Mouse (Mus musculus): Measurements from ENCODE around the gene Tceal7. TPM values are rescaled to one million over a fixed set of nuclear protein-coding genes. Genes with fewer than 3 reads are reported as not detected.
A peak's percentile ranks its signal among the peaks of the same experiment; 100 is the strongest.

The Tceal7 gene
- polyA plus RNA-seq, 1 experiment from 2014 or later: 1.5 TPM

- Histone ChIP-seq H3K4me3 (replicated peaks) (no peak overlapping the region), H3K27me3 (replicated peaks) (no peaks in the 10 kb centered on the region), H3K27ac (no peak overlapping the region), H3K4me1 (no peaks in the 10 kb centered on the region), H3K9ac (no peak overlapping the region), H3K9me3 (no peaks in the 10 kb centered on the region), H3K36me3 (no peaks in the 10 kb centered on the region), H3K4me2 (no peak overlapping the region)
- 70% methylated on average over 6 of the region's 6 CpGs for whole genome bisulfite sequencing
- no peak for ATAC-seq (ENCODE audit: insufficient read depth, low FRiP score, low read depth)
Observed at GRCm38 (mm10) chrX:136204406-136204805, 10.2 kb upstream of the Tceal7 start.

GRCm38 (mm10) chrX:136213396-136213795 is 1.2 kb upstream of the Tceal7 start:
- WGBS: 59% methylated on average over 2 of the region's 2 CpGs
- Histone ChIP-seq H3K9ac (no peak overlapping the region), H3K4me2 (no peak overlapping the region), H3K4me3 (replicated peaks) (no peak overlapping the region), H3K9me3 (no peaks in the 10 kb centered on the region), H3K4me1 (no peaks in the 10 kb centered on the region), H3K27me3 (replicated peaks) (no peaks in the 10 kb centered on the region), H3K27ac (no peak overlapping the region), H3K36me3 (no peaks in the 10 kb centered on the region)
- no peak for ATAC-seq (ENCODE audit: insufficient read depth, low FRiP score, low read depth)

- H3K27ac ChIP-seq: no peak overlapping the region
- H3K4me2 ChIP-seq: no peak overlapping the region
- ATAC-seq (ENCODE audit: insufficient read depth, low FRiP score, low read depth): no peak
- no peak overlapping the region for H3K9ac ChIP-seq
- H3K9me3 ChIP-seq: no peaks in the 10 kb centered on the region
- H3K4me1 ChIP-seq: no peaks in the 10 kb centered on the region
- WGBS: 43% methylated on average over 1 of the region's 1 CpGs
- no peaks in the 10 kb centered on the region for H3K36me3 ChIP-seq
- no peak overlapping the region for H3K4me3 ChIP-seq (replicated peaks)
- no peaks in the 10 kb centered on the region for H3K27me3 ChIP-seq (replicated peaks)
Observed at GRCm38 (mm10) chrX:136216303-136216702, 1.7 kb downstream of the Tceal7 start.

GRCm38 (mm10) chrX:136223714-136224113 is 9.1 kb downstream of the Tceal7 start:
- Histone ChIP-seq H3K27ac (no peak overlapping the region), H3K4me1 (no peaks in the 10 kb centered on the region), H3K4me3 (replicated peaks) (no peak overlapping the region), H3K9me3 (no peaks in the 10 kb centered on the region), H3K36me3 (no peaks in the 10 kb centered on the region), H3K27me3 (replicated peaks) (no peaks in the 10 kb centered on the region), H3K9ac (no peak overlapping the region), H3K4me2 (no peak overlapping the region)
- 69% methylated on average over 6 of the region's 6 CpGs for WGBS
- no peak for ATAC-seq (ENCODE audit: insufficient read depth, low FRiP score, low read depth)

GRCm38 (mm10) chrX:136227768-136228167 is 13.2 kb downstream of the Tceal7 start:
- H3K4me3 ChIP-seq (replicated peaks): no peak overlapping the region
- no peak overlapping the region for H3K27ac ChIP-seq
- no peaks in the 10 kb centered on the region for H3K27me3 ChIP-seq (replicated peaks)
- no peak overlapping the region for H3K9ac ChIP-seq
- H3K9me3 ChIP-seq: no peaks in the 10 kb centered on the region
- H3K36me3 ChIP-seq: no peaks in the 10 kb centered on the region
- no peak overlapping the region for H3K4me2 ChIP-seq
- ATAC-seq (ENCODE audit: insufficient read depth, low FRiP score, low read depth): no peak
- H3K4me1 ChIP-seq: no peaks in the 10 kb centered on the region
- whole genome bisulfite sequencing: 49% methylated on average over 5 of the region's 5 CpGs

GRCm38 (mm10) chrX:136238118-136238517 is 23.5 kb downstream of the Tceal7 start:
- Histone ChIP-seq H3K4me2 (no peak overlapping the region), H3K9me3 (no peaks in the 10 kb centered on the region), H3K4me3 (replicated peaks) (no peak overlapping the region), H3K9ac (no peak overlapping the region), H3K27me3 (replicated peaks) (no peaks in the 10 kb centered on the region), H3K36me3 (no peaks in the 10 kb centered on the region), H3K4me1 (no peaks in the 10 kb centered on the region), H3K27ac (no peak overlapping the region)
- 55% methylated on average over 3 of the region's 3 CpGs for WGBS
- no peak for ATAC-seq (ENCODE audit: insufficient read depth, low FRiP score, low read depth)

- Histone ChIP-seq H3K4me1 (no peaks in the 10 kb centered on the region), H3K9ac (no peak overlapping the region), H3K27ac (no peak overlapping the region), H3K4me2 (no peak overlapping the region), H3K27me3 (replicated peaks) (no peaks in the 10 kb centered on the region), H3K4me3 (replicated peaks) (no peak overlapping the region), H3K36me3 (no peaks in the 10 kb centered on the region), H3K9me3 (no peaks in the 10 kb centered on the region)
- ATAC-seq (ENCODE audit: insufficient read depth, low FRiP score, low read depth): no peak
- WGBS: 85% methylated on average over 2 of the region's 2 CpGs
Observed at GRCm38 (mm10) chrX:136243181-136243580, 28.6 kb downstream of the Tceal7 start.

GRCm38 (mm10) chrX:136244574-136245229 is 30.1 kb downstream of the Tceal7 start, which contains the start of gene Tceal9:
Tceal9 (plus strand) TSS chrX:136245079.
- no peaks in the 10 kb centered on the region for H3K27me3 ChIP-seq (replicated peaks)
- H3K36me3 ChIP-seq: no peaks in the 10 kb centered on the region
- H3K4me2 ChIP-seq: peak within 1 kb of the TSS; percentile 48
- H3K4me3 ChIP-seq (replicated peaks): peak within 1 kb of the TSS; percentile 55
- no peaks in the 10 kb centered on the region for H3K9me3 ChIP-seq
- 21% methylated on average over 20 of the region's 20 CpGs for WGBS
- H3K9ac ChIP-seq: peak within 1 kb of the TSS; percentile 45; the same call in 1 of the 2 replicates
- ATAC-seq (ENCODE audit: insufficient read depth, low FRiP score, low read depth): peak; percentile 93
- peak within 1 kb of the TSS; percentile 80 for H3K27ac ChIP-seq
- no peaks in the 10 kb centered on the region for H3K4me1 ChIP-seq

- peak; percentile 70 for ATAC-seq (ENCODE audit: insufficient read depth, low FRiP score, low read depth)
- 23% methylated on average over 15 of the region's 15 CpGs for WGBS
Observed at GRCm38 (mm10) chrX:136245521-136246071, 31.0 kb downstream of the Tceal7 start.

GRCm38 (mm10) chrX:136248811-136249210 is 34.2 kb downstream of the Tceal7 start:
- no peak for ATAC-seq (ENCODE audit: insufficient read depth, low FRiP score, low read depth)
- H3K27me3 ChIP-seq (replicated peaks): no peaks in the 10 kb centered on the region
- H3K4me2 ChIP-seq: no peak overlapping the region
- H3K27ac ChIP-seq: no peak overlapping the region
- H3K4me3 ChIP-seq (replicated peaks): no peak overlapping the region
- no peaks in the 10 kb centered on the region for H3K36me3 ChIP-seq
- H3K4me1 ChIP-seq: no peaks in the 10 kb centered on the region
- H3K9me3 ChIP-seq: no peaks in the 10 kb centered on the region
- 46% methylated on average over 6 of the region's 6 CpGs for WGBS
- H3K9ac ChIP-seq: no peak overlapping the region

More at GRCm38 (mm10) chrX:136245521-136246071, 31.0 kb downstream of the Tceal7 start:
- Histone ChIP-seq H3K27ac (peak overlapping the region; percentile 80), H3K4me3 (replicated peaks) (peak overlapping the region; percentile 55), H3K36me3 (no peaks in the 10 kb centered on the region), H3K9ac (peak overlapping the region; percentile 45; the same call in 1 of the 2 replicates), H3K4me1 (no peaks in the 10 kb centered on the region), H3K9me3 (no peaks in the 10 kb centered on the region), H3K27me3 (replicated peaks) (no peaks in the 10 kb centered on the region), H3K4me2 (peak overlapping the region; percentile 48)

- ATAC-seq (ENCODE audit: insufficient read depth, low FRiP score, low read depth): no peak
- Histone ChIP-seq H3K4me2 (no peak overlapping the region), H3K4me1 (no peaks in the 10 kb centered on the region), H3K9me3 (no peaks in the 10 kb centered on the region), H3K27me3 (replicated peaks) (no peaks in the 10 kb centered on the region), H3K27ac (no peak overlapping the region), H3K36me3 (no peaks in the 10 kb centered on the region), H3K9ac (no peak overlapping the region), H3K4me3 (replicated peaks) (no peak overlapping the region)
- WGBS: 46% methylated on average over 7 of the region's 7 CpGs
Observed at GRCm38 (mm10) chrX:136249671-136250070, 35.1 kb downstream of the Tceal7 start.

- ATAC-seq (ENCODE audit: insufficient read depth, low FRiP score, low read depth): peak; percentile 56; the same call in 1 of the 2 replicates
- H3K4me2 ChIP-seq: no peak overlapping the region
- no peaks in the 10 kb centered on the region; the same call in 1 of the 2 replicates for H3K9me3 ChIP-seq
- 44% methylated on average over 6 of the region's 6 CpGs for WGBS
- H3K36me3 ChIP-seq: no peaks in the 10 kb centered on the region
- no peaks in the 10 kb centered on the region for H3K27me3 ChIP-seq (replicated peaks)
- H3K9ac ChIP-seq: no peak overlapping the region
- H3K27ac ChIP-seq: no peak overlapping the region
- H3K4me3 ChIP-seq (replicated peaks): no peak overlapping the region
- no peaks in the 10 kb centered on the region for H3K4me1 ChIP-seq
Observed at GRCm38 (mm10) chrX:136252023-136252729, 37.6 kb downstream of the Tceal7 start.
